Comparison of ENCODE assay signal across 21 mouse cellular contexts in the genomic region with DNA sequence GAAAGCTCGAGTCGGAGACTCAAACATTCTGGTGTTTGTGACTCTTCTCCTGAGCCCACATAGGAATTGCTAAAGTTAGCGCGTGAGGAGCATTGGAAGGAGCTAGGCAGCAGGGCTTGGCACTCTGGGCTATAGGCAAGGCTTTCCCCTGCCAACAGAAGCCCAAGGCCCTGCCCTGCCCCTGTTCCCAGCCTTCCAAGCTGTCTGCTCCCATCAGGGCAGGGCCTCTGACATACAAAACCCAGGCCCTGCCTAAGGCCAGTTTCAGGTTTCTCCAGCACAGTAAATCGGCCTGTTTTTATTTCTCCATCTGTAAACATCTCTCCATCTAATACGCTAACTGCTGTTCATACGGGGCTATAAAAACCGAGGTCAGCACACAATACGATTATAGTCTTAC.
DNase-seq lines count a peak whose midpoint lies in the region; ATAC-seq and TF ChIP-seq lines count a peak whose summit lies in the region.
"Had no signal": no experiment of that assay in that cellular context is flagged by ENCODE, and none has a peak within 500 bp of the region (broad histone marks: within the 10 kb centered on the region; RNA-seq: fewer than 3 reads in every experiment).

No protein-coding gene starts in this region.

- no peaks in the 10 kb centered on the region for H3K9me3 ChIP-seq in kidney, postnatal 0 days (replicated peaks; ENCODE audit: low read length)
- H3K9me3 ChIP-seq in embryonic facial prominence, embryonic 11.5 days (replicated peaks; ENCODE audit: control insufficient read depth, low read length): no peaks in the 10 kb centered on the region
- no peaks in the 10 kb centered on the region for H3K9me3 ChIP-seq in embryonic facial prominence, embryonic 15.5 days (replicated peaks)
- no peaks in the 10 kb centered on the region for H3K9me3 ChIP-seq in limb, embryonic 15.5 days
- H3K9me3 ChIP-seq: forebrain, embryonic 12.5 days; heart, embryonic 10.5 days; midbrain, embryonic 15.5 days; neural tube, embryonic 13.5 days had no signal

- DNase-seq in kidney, postnatal 0 days (ENCODE audit: low spot score): peak; percentile 38
- no peak for DNase-seq in kidney, postnatal 10 days
- peak; percentile 35 for DNase-seq in embryonic facial prominence, embryonic 11.5 days (ENCODE audit: low spot score)
- no peak for DNase-seq in ovary, postnatal 14 days (ENCODE audit: low spot score)
- DNase-seq in heart, adult 11 months: no peak
- DNase-seq in urinary bladder, postnatal 25 days (ENCODE audit: low spot score): no peak
- DNase-seq: adrenal gland, postnatal 36 days; cerebellum, adult 9-11 months; heart, postnatal 4 days; kidney, adult 18-20 months; right cerebral cortex, postnatal 25 days; thymus, postnatal 14 days had no signal

- 44% methylated on average over 9 of the region's 9 CpGs for WGBS in kidney, postnatal 0 days
- 69% methylated on average over 9 of the region's 9 CpGs for WGBS in embryonic facial prominence, embryonic 11.5 days
- 53% methylated on average over 9 of the region's 9 CpGs for WGBS in embryonic facial prominence, embryonic 15.5 days
- WGBS in limb, embryonic 15.5 days: 40% methylated on average over 9 of the region's 9 CpGs

- H3K9ac ChIP-seq in kidney, postnatal 0 days (ENCODE audit: low read depth, low read length): no peak overlapping the region
- no peak overlapping the region for H3K9ac ChIP-seq in embryonic facial prominence, embryonic 11.5 days (replicated peaks; ENCODE audit: low read length)
- no peak overlapping the region for H3K9ac ChIP-seq in embryonic facial prominence, embryonic 15.5 days
- H3K9ac ChIP-seq in limb, embryonic 15.5 days: no peak overlapping the region
- H3K9ac ChIP-seq: forebrain, embryonic 12.5 days; hindbrain, embryonic 14.5 days; midbrain, embryonic 15.5 days; neural tube, embryonic 13.5 days had no signal

- ATAC-seq in kidney, postnatal 0 days (replicated peaks; ENCODE audit: low FRiP score, low read depth): no peak
- 0 out of 2 replicates have a peak, but pooled peaks have one; percentile 41 for ATAC-seq in embryonic facial prominence, embryonic 11.5 days (replicated peaks; ENCODE audit: insufficient number of reproducible peaks, low FRiP score, low TSS enrichment, low read depth)
- ATAC-seq in embryonic facial prominence, embryonic 15.5 days (ENCODE audit: insufficient number of reproducible peaks, low FRiP score, low TSS enrichment, low read depth): no peak
- no peak for ATAC-seq in limb, embryonic 15.5 days (ENCODE audit: insufficient number of reproducible peaks, low FRiP score, low TSS enrichment, low read depth)
- ATAC-seq: inflammation-experienced regulatory T-cells, adult 6 months; midbrain, embryonic 15.5 days had no signal

- no peak overlapping the region for H3K27ac ChIP-seq in kidney, postnatal 0 days
- no peak overlapping the region for H3K27ac ChIP-seq in embryonic facial prominence, embryonic 11.5 days (replicated peaks; ENCODE audit: low read depth, low read length)
- peak overlapping the region; percentile 39; the same call in 1 of the 2 replicates for H3K27ac ChIP-seq in embryonic facial prominence, embryonic 15.5 days (replicated peaks)
- peak overlapping the region; percentile 23 for H3K27ac ChIP-seq in limb, embryonic 15.5 days
- H3K27ac ChIP-seq: forebrain, embryonic 12.5 days; heart, embryonic 10.5 days; hindbrain, embryonic 14.5 days; macrophage; midbrain, embryonic 15.5 days; neural tube, embryonic 13.5 days had no signal

- no peaks in the 10 kb centered on the region for H3K36me3 ChIP-seq in kidney, postnatal 0 days (ENCODE audit: insufficient read depth, low read length)
- no peaks in the 10 kb centered on the region for H3K36me3 ChIP-seq in embryonic facial prominence, embryonic 11.5 days (replicated peaks; ENCODE audit: control insufficient read depth, insufficient read depth, low read depth, low read length)
- H3K36me3 ChIP-seq in embryonic facial prominence, embryonic 15.5 days: no peaks in the 10 kb centered on the region
- no peaks in the 10 kb centered on the region for H3K36me3 ChIP-seq in limb, embryonic 15.5 days
- H3K36me3 ChIP-seq: forebrain, embryonic 12.5 days; heart, embryonic 10.5 days; midbrain, embryonic 15.5 days; neural tube, embryonic 13.5 days had no signal

- no peaks in the 10 kb centered on the region for H3K27me3 ChIP-seq in kidney, postnatal 0 days (ENCODE audit: insufficient read depth, low read length)
- no peaks in the 10 kb centered on the region for H3K27me3 ChIP-seq in embryonic facial prominence, embryonic 11.5 days (ENCODE audit: control insufficient read depth, insufficient read depth, low read length)
- no peaks in the 10 kb centered on the region for H3K27me3 ChIP-seq in embryonic facial prominence, embryonic 15.5 days
- H3K27me3 ChIP-seq in limb, embryonic 15.5 days: 0 out of 2 replicates have a peak, but pooled peaks cover 3% of the 10 kb centered on the region
- H3K27me3 ChIP-seq: forebrain, embryonic 12.5 days; midbrain, embryonic 15.5 days; neural tube, embryonic 13.5 days had no signal

- H3K4me2 ChIP-seq in kidney, postnatal 0 days (ENCODE audit: low read length): no peak overlapping the region
- H3K4me2 ChIP-seq in embryonic facial prominence, embryonic 11.5 days (ENCODE audit: low read depth, low read length): no peak overlapping the region
- no peak overlapping the region for H3K4me2 ChIP-seq in embryonic facial prominence, embryonic 15.5 days (replicated peaks)
- no peak overlapping the region for H3K4me2 ChIP-seq in limb, embryonic 15.5 days
- H3K4me2 ChIP-seq: forebrain, embryonic 12.5 days; hindbrain, embryonic 14.5 days; midbrain, embryonic 15.5 days; neural tube, embryonic 13.5 days had no signal

- H3K4me1 ChIP-seq in kidney, postnatal 0 days (replicated peaks; ENCODE audit: insufficient read depth, low read length): no peaks in the 10 kb centered on the region
- H3K4me1 ChIP-seq in embryonic facial prominence, embryonic 11.5 days (ENCODE audit: control insufficient read depth, insufficient read depth, low read length): no peaks in the 10 kb centered on the region
- 0 out of 2 replicates have a peak, but pooled peaks cover 12% of the 10 kb centered on the region for H3K4me1 ChIP-seq in embryonic facial prominence, embryonic 15.5 days
- H3K4me1 ChIP-seq in limb, embryonic 15.5 days: peaks cover 6% of the 10 kb centered on the region
- H3K4me1 ChIP-seq: forebrain, embryonic 12.5 days; midbrain, embryonic 15.5 days; neural tube, embryonic 13.5 days had no signal

- no peak overlapping the region for H3K4me3 ChIP-seq in kidney, postnatal 0 days (replicated peaks; ENCODE audit: low read depth, low read length)
- H3K4me3 ChIP-seq in embryonic facial prominence, embryonic 11.5 days (ENCODE audit: low read depth, low read length): no peak overlapping the region
- no peak overlapping the region for H3K4me3 ChIP-seq in embryonic facial prominence, embryonic 15.5 days (replicated peaks)
- H3K4me3 ChIP-seq in limb, embryonic 15.5 days: no peak overlapping the region
- H3K4me3 ChIP-seq: forebrain, embryonic 12.5 days; heart, embryonic 10.5 days; midbrain, embryonic 15.5 days; neural tube, embryonic 13.5 days had no signal

- no peak for TF ChIP-seq CTCF in kidney, postnatal 0 days (IDR thresholded peaks at IDR 0.05; ENCODE audit: low read depth)

Comparison
In these comparisons a context has a peak if more than half of its experiments do, and no peak if none do; other contexts are left out.
1. DNase-seq: peak in kidney, postnatal 0 days (single experiment) and embryonic facial prominence, embryonic 11.5 days (single experiment); none in kidney, postnatal 10 days (single experiment), ovary, postnatal 14 days (single experiment), heart, adult 11 months (single experiment) and urinary bladder, postnatal 25 days (single experiment).
2. H3K27ac ChIP-seq: peak in embryonic facial prominence, embryonic 15.5 days (single experiment) and limb, embryonic 15.5 days (single experiment); none in kidney, postnatal 0 days (single experiment) and embryonic facial prominence, embryonic 11.5 days (single experiment).